Mouse (Mus musculus) MEL (cell line): ENCODE measurements at regions not wholly inside any gene's neighbourhood (a gene's known extent, or its start where the extent isn't known, plus 50 kb on each side); places are given as distances from the start of the nearest gene placed in this dataset.

ENCODE experiments used
- DNase-seq: peaks from one replicate; pipeline ENCODE4 v3.0.0; 2011; ENCODE audit warnings: low read depth, low spot score
- H3K27ac ChIP-seq: 2 replicates; pipeline ENCODE4 v1.5.1; 2012; ENCODE audit warnings: low read depth, mild to moderate bottlenecking, control low read depth, low read length, moderate library complexity; ENCODE audit not compliant: control insufficient read depth
- H3K27me3 ChIP-seq, 2 experiments: fragments of 150-350 bp in 1 of 2; sonication (generic) in 1 of 2; 2 replicates each; pipeline ENCODE4 v1.6.1; 2012; ENCODE audit warnings: low read length in 2 of 2, mild to moderate bottlenecking in 2 of 2, improper control_type of control experiment in 1 of 2, moderate library complexity in 1 of 2; ENCODE audit not compliant: insufficient read depth in 2 of 2, control insufficient read depth in 1 of 2
- H3K36me3 ChIP-seq, 2 experiments: 2 replicates each; pipeline ENCODE4 v1.6.1; 2012 to 2014; ENCODE audit warnings: low read length in 2 of 2, improper control_type of control experiment in 1 of 2, inconsistent platforms in 1 of 2, mild to moderate bottlenecking in 1 of 2; ENCODE audit not compliant: insufficient read depth in 2 of 2, control insufficient read depth in 1 of 2
- H3K4me1 ChIP-seq, 2 experiments: fragments of 150-350 bp in 1 of 2; sonication (generic) in 1 of 2; 2 replicates each; pipeline ENCODE4 v1.6.1; 2012; ENCODE audit warnings: low read length in 2 of 2, improper control_type of control experiment in 1 of 2, mild to moderate bottlenecking in 1 of 2; ENCODE audit not compliant: insufficient read depth in 2 of 2, control insufficient read depth in 1 of 2
- H3K4me3 ChIP-seq, 2 experiments: fragments of 150-350 bp in 1 of 2; sonication (generic) in 1 of 2; 2 replicates each; pipeline ENCODE4 v1.5.1; 2012; ENCODE audit warnings: low read depth in 2 of 2, low read length in 2 of 2, mild to moderate bottlenecking in 2 of 2, moderate library complexity in 2 of 2, control low read depth in 1 of 2, improper control_type of control experiment in 1 of 2; ENCODE audit not compliant: control insufficient read depth in 1 of 2, insufficient read depth in 1 of 2
- H3K79me2 ChIP-seq: 2 replicates; pipeline ENCODE4 v1.6.1; 2012; ENCODE audit warnings: mild to moderate bottlenecking, low read length, moderate library complexity; ENCODE audit not compliant: control insufficient read depth, poor library complexity, insufficient read depth
- H3K9ac ChIP-seq: 2 replicates; pipeline ENCODE4 v1.6.1; 2012; ENCODE audit warnings: low read depth, mild to moderate bottlenecking, control low read depth, low read length, moderate library complexity; ENCODE audit not compliant: control insufficient read depth, poor library complexity, severe bottlenecking
- H3K9me3 ChIP-seq: fragments of 150-350 bp; sonication (generic); replicated peaks from 2 replicates; pipeline ENCODE4 v1.6.1; 2012; ENCODE audit warnings: mild to moderate bottlenecking, low read length, improper control_type of control experiment, moderate library complexity; ENCODE audit not compliant: insufficient read depth
- CHD1 ChIP-seq: IDR thresholded peaks from 2 replicates; pipeline ENCODE4 v1.6.1; 2012; ENCODE audit warnings: low read depth, mild to moderate bottlenecking, inconsistent platforms, low read length, improper control_type of control experiment
- CHD2 ChIP-seq: IDR thresholded peaks from 2 replicates; pipeline ENCODE4 v1.6.1; 2011; ENCODE audit warnings: low read length, improper control_type of control experiment
- CTCF ChIP-seq, 3 experiments: IDR thresholded peaks in 2 of 3; conservative IDR thresholded peaks in 1 of 3; 2 replicates each; pipeline ENCODE4 v1.5.1; 2011 to 2012; ENCODE audit warnings: low read length in 3 of 3, low read depth in 2 of 3, mild to moderate bottlenecking in 2 of 3, improper control_type of control experiment in 1 of 3, inconsistent platforms in 1 of 3, mixed read lengths in 1 of 3, moderate library complexity in 1 of 3; ENCODE audit not compliant: control insufficient read depth in 1 of 3, insufficient read depth in 1 of 3, poor library complexity in 1 of 3, severe bottlenecking in 1 of 3
- E2F4 ChIP-seq: IDR thresholded peaks from 2 replicates; pipeline ENCODE4 v1.6.1; 2011; ENCODE audit warnings: low read depth, low read length, improper control_type of control experiment, borderline replicate concordance
- EP300 ChIP-seq, 2 experiments: IDR thresholded peaks; 2 replicates each; pipeline ENCODE4 v1.6.1; 2011; ENCODE audit warnings: improper control_type of control experiment in 2 of 2, low read length in 2 of 2, low read depth in 1 of 2, mild to moderate bottlenecking in 1 of 2
- ETS1 ChIP-seq: IDR thresholded peaks from 2 replicates; pipeline ENCODE4 v1.6.1; 2012; ENCODE audit warnings: low read depth, mild to moderate bottlenecking, inconsistent platforms, low read length, improper control_type of control experiment, moderate library complexity
- GATA1 ChIP-seq: IDR thresholded peaks from 2 replicates; pipeline ENCODE4 v1.6.1; 2011; ENCODE audit warnings: low read depth, low read length, improper control_type of control experiment
- JUND ChIP-seq: IDR thresholded peaks from 2 replicates; pipeline ENCODE4 v1.6.1; 2011; ENCODE audit warnings: low read depth, mild to moderate bottlenecking, improper control_type of control experiment, low read length
- KAT2A ChIP-seq: conservative IDR thresholded peaks from 2 replicates; pipeline ENCODE4 v1.6.1; 2012; ENCODE audit warnings: low read depth, low read length, improper control_type of control experiment, inconsistent platforms
- MAFK ChIP-seq: IDR thresholded peaks from 2 replicates; pipeline ENCODE4 v1.6.1; 2011; ENCODE audit warnings: low read depth, mild to moderate bottlenecking, low read length, improper control_type of control experiment, borderline replicate concordance
- MAX ChIP-seq: IDR thresholded peaks from 2 replicates; pipeline ENCODE4 v1.6.1; 2011; ENCODE audit warnings: low read length, improper control_type of control experiment
- MEF2A ChIP-seq: IDR thresholded peaks from 2 replicates; pipeline ENCODE4 v1.6.1; 2014; ENCODE audit warnings: low read depth, mild to moderate bottlenecking, inconsistent platforms, low read length, improper control_type of control experiment; ENCODE audit not compliant: poor library complexity, insufficient replicate concordance, severe bottlenecking; ENCODE audit errors: extremely low read depth
- MYB ChIP-seq: IDR thresholded peaks from 2 replicates; pipeline ENCODE4 v1.6.1; 2011; ENCODE audit warnings: mild to moderate bottlenecking, low read depth, low read length, improper control_type of control experiment
- MYC ChIP-seq: IDR thresholded peaks from 2 replicates; pipeline ENCODE4 v1.6.1; 2011; ENCODE audit warnings: low read depth, mild to moderate bottlenecking, low read length, improper control_type of control experiment, moderate library complexity
- POLR2A ChIP-seq, 2 experiments: IDR thresholded peaks; 2 replicates each; pipeline ENCODE4 v1.6.1; 2011 to 2012; ENCODE audit warnings: low read length in 2 of 2, mild to moderate bottlenecking in 2 of 2, control low read depth in 1 of 2, improper control_type of control experiment in 1 of 2, low read depth in 1 of 2, moderate library complexity in 1 of 2; ENCODE audit not compliant: control insufficient read depth in 1 of 2, insufficient read depth in 1 of 2, poor library complexity in 1 of 2
- POLR2AphosphoS2 ChIP-seq: IDR thresholded peaks from 2 replicates; pipeline ENCODE4 v1.6.1; 2011; ENCODE audit warnings: low read length, improper control_type of control experiment
- POLR2AphosphoS5 ChIP-seq: IDR thresholded peaks from 2 replicates; pipeline ENCODE4 v1.6.1; 2012; ENCODE audit warnings: low read depth, borderline replicate concordance, mild to moderate bottlenecking, inconsistent platforms, low read length, moderate library complexity, mixed read lengths
- RAD21 ChIP-seq: IDR thresholded peaks from 2 replicates; pipeline ENCODE4 v1.6.1; 2011; ENCODE audit warnings: mild to moderate bottlenecking, low read depth, low read length, improper control_type of control experiment
- SMC3 ChIP-seq: IDR thresholded peaks from 2 replicates; pipeline ENCODE4 v1.6.1; 2011; ENCODE audit warnings: low read depth, low read length, improper control_type of control experiment
- TAL1 ChIP-seq: IDR thresholded peaks from 2 replicates; pipeline ENCODE4 v1.6.1; 2012; ENCODE audit warnings: mild to moderate bottlenecking, inconsistent platforms, low read length, moderate library complexity, mixed read lengths
- TBP ChIP-seq: IDR thresholded peaks from 2 replicates; pipeline ENCODE4 v1.8.0; 2011; ENCODE audit warnings: low read depth, low read length, improper control_type of control experiment
- TCF12 ChIP-seq: IDR thresholded peaks from 2 replicates; pipeline ENCODE4 v1.6.1; 2014; ENCODE audit warnings: low read depth, mild to moderate bottlenecking, inconsistent platforms, low read length, improper control_type of control experiment, moderate library complexity
- USF1 ChIP-seq: IDR thresholded peaks from 2 replicates; pipeline ENCODE4 v1.6.1; 2014; ENCODE audit warnings: low read depth, mild to moderate bottlenecking, inconsistent platforms, low read length, improper control_type of control experiment, moderate library complexity
- USF2 ChIP-seq, 2 experiments: IDR thresholded peaks; 2 replicates each; pipeline ENCODE4 v1.6.1; 2011 to 2012; ENCODE audit warnings: improper control_type of control experiment in 2 of 2, low read length in 2 of 2, borderline replicate concordance in 1 of 2, inconsistent platforms in 1 of 2, low read depth in 1 of 2, mild to moderate bottlenecking in 1 of 2; ENCODE audit not compliant: insufficient read depth in 1 of 2
- ZC3H11A ChIP-seq: IDR thresholded peaks from 2 replicates; pipeline ENCODE4 v1.6.1; 2012; ENCODE audit warnings: low read depth, mild to moderate bottlenecking, inconsistent platforms, low read length, improper control_type of control experiment
- ZKSCAN1 ChIP-seq: IDR thresholded peaks from 2 replicates; pipeline ENCODE4 v1.6.1; 2012; ENCODE audit warnings: low read depth, mild to moderate bottlenecking, inconsistent platforms, low read length, improper control_type of control experiment, moderate library complexity
- ZNF384 ChIP-seq: IDR thresholded peaks from 2 replicates; pipeline ENCODE4 v1.6.1; 2012; ENCODE audit warnings: low read depth, mild to moderate bottlenecking, inconsistent platforms, low read length, improper control_type of control experiment

DNA sequence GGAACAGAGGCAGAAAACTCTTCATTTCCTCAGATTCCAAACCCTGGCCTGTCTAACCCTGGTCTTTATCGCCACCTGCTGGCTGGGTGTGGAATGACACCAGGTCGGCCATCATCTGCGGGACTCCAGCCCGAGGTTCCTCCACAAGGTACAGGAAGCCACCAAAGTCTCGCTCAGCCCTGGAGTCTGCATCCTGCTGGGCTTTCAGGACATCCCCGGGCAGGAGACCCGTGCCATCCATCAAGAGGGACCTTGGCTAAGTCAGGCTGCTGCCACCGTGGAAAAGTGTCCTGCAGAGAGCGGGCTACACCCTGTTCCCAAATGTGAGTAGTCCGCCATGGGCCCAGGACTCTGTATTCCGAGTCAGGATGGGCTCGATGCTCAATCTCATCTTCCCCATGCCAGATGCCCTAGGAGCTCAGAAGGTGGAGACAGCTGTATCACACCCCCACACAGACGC, 74.4 kb upstream of the Larp1 start:
- DNase-seq: peak; percentile 84
- peaks cover 3 to 7% of the 10 kb centered on the region in 2 experiments; a peak in 3 of 4 replicates for H3K27me3 ChIP-seq

DNA sequence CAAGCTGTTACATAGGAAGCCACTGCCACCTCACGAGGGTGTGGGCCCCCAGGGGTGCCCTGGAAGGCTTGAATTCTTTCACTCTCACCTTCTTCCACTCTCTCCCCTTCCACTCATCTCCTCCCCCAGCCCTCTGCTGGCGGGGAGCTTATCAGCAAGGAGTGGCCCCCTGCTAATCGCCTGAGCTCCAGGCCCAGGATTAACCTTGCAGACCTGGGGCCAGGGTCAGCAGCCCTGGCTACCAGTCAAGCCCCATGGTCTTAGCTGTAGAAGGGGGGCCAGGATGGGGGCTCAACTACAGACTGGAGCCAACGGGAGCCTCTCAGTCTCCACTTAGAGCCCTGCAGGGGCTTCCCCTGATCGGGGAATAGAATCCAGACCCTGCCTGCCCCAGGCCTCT, 75.8 kb upstream of the Larp1 start:
- H3K27ac ChIP-seq: no peak overlapping the region
- no peak for DNase-seq
- no peak overlapping the region for H3K9ac ChIP-seq
- H3K4me1 ChIP-seq: peaks cover 0 to 5% of the 10 kb centered on the region in 2 experiments; a peak in 1 of 4 replicates
- TF ChIP-seq MAFK: no peak
- no peak for TF ChIP-seq POLR2AphosphoS5
- no peak for TF ChIP-seq CHD2
- TF ChIP-seq SMC3: peak; percentile 34
- TF ChIP-seq CTCF (IDR thresholded peaks at IDR 0.05 in 2 of 3, conservative IDR thresholded peaks at IDR 0.05 in 1 of 3; ENCODE audit: control insufficient read depth in 1 of 3, insufficient read depth in 1 of 3, low read depth in 2 of 3, low read length in 3 of 3, poor library complexity in 1 of 3, severe bottlenecking in 1 of 3): peak in 2 of 3 experiments; percentile 17 to 22; a peak in 2 of 6 replicates
- TF ChIP-seq, all 39 proteins: peak for 2
- Histone ChIP-seq H3K36me3 (no peaks in the 10 kb centered on the region; a peak in 1 of 4 replicates), H3K27me3 (peaks cover 5 to 12% of the 10 kb centered on the region in 2 experiments), H3K4me3 (no peak overlapping the region), H3K79me2 (no peaks in the 10 kb centered on the region), H3K9me3 (no peaks in the 10 kb centered on the region)

More for the DNA sequence above, 74.4 kb upstream of the Larp1 start:
- TF ChIP-seq GATA1 (no peak), MYC (no peak), MAFK (no peak), USF1 (no peak), CTCF (IDR thresholded peaks at IDR 0.05 in 2 of 3, conservative IDR thresholded peaks at IDR 0.05 in 1 of 3; ENCODE audit: control insufficient read depth in 1 of 3, insufficient read depth in 1 of 3, low read depth in 2 of 3, low read length in 3 of 3, poor library complexity in 1 of 3, severe bottlenecking in 1 of 3) (peak; percentile 72 to 84 (median 76)), EP300 (IDR thresholded peaks at IDR 0.05; ENCODE audit: low read depth in 1 of 2, low read length in 2 of 2) (no peak), ETS1 (no peak), JUND (no peak), TAL1 (no peak), CHD1 (no peak), RAD21 (peak; percentile 79), KAT2A (no peak), MYB (no peak), E2F4 (no peak), USF2 (IDR thresholded peaks at IDR 0.05; ENCODE audit: borderline replicate concordance in 1 of 2, insufficient read depth in 1 of 2, low read depth in 1 of 2, low read length in 2 of 2) (no peak), ZNF384 (no peak), TBP (no peak), POLR2A (IDR thresholded peaks at IDR 0.05; ENCODE audit: control insufficient read depth in 1 of 2, insufficient read depth in 1 of 2, low read depth in 1 of 2, low read length in 2 of 2, poor library complexity in 1 of 2) (no peak), MEF2A (no peak), MAX (no peak), TCF12 (no peak), ZKSCAN1 (no peak), CHD2 (no peak), SMC3 (peak; percentile 74), ZC3H11A (peak; percentile 64), POLR2AphosphoS2 (no peak), POLR2AphosphoS5 (no peak)
- peak overlapping the region; percentile 39 to 48 for H3K4me3 ChIP-seq
- no peaks in the 10 kb centered on the region for H3K79me2 ChIP-seq
- no peaks in the 10 kb centered on the region for H3K9me3 ChIP-seq
- H3K4me1 ChIP-seq: peaks cover 0 to 5% of the 10 kb centered on the region in 2 experiments; a peak in 1 of 4 replicates
- no peak overlapping the region for H3K27ac ChIP-seq
- no peaks in the 10 kb centered on the region; a peak in 1 of 4 replicates for H3K36me3 ChIP-seq
- H3K9ac ChIP-seq: peak overlapping the region; percentile 49
